Mouse (Mus musculus) liver, adult 2 months (tissue): ENCODE results near the gene Ugt8a.

ENCODE experiments used
- CTCF ChIP-seq: fragments of 200-500 bp; IDR thresholded peaks from 2 replicates; pipeline ENCODE4 v1.5.1; 2011; ENCODE audit warnings: low read depth, low read length, control low read depth
- POLR2A ChIP-seq: fragments of 200-500 bp; IDR thresholded peaks from 2 replicates; pipeline ENCODE4 v1.6.1; 2011; ENCODE audit warnings: low read length, control low read depth; ENCODE audit not compliant: insufficient read depth; ENCODE audit errors: extremely low read depth

- TF ChIP-seq CTCF: no peak
- TF ChIP-seq POLR2A: no peak
Observed at GRCm38 (mm10) chr3:125884879-125885278, 53.5 kb downstream of the Ugt8a start.
